ENCODE assay signal across 1 mouse cellular context in genomic region chr3:88695545-88695944, GRCm38 (mm10).
TF ChIP-seq lines count a peak whose summit lies in the region.

No protein-coding gene starts in this region.

TF ChIP-seq in MEL, 35 proteins besides CTCF, POLR2A, EP300 and RAD21:
- TF ChIP-seq MAX (IDR thresholded peaks at IDR 0.05; ENCODE audit: low read length) = no peak
- TF ChIP-seq MYB (IDR thresholded peaks at IDR 0.05; ENCODE audit: low read depth, low read length) = no peak
- TF ChIP-seq KAT2A (conservative IDR thresholded peaks at IDR 0.05; ENCODE audit: low read depth, low read length) = no peak
- TF ChIP-seq SMC3 (IDR thresholded peaks at IDR 0.05; ENCODE audit: low read depth, low read length) = peak; percentile 18; the same call in 1 of the 2 replicates
- no peak for TF ChIP-seq NRF1 (IDR thresholded peaks at IDR 0.05; ENCODE audit: insufficient read depth, low read depth, low read length, poor library complexity, severe bottlenecking)
- TF ChIP-seq USF2 (IDR thresholded peaks at IDR 0.05; ENCODE audit: borderline replicate concordance in 1 of 2, insufficient read depth in 1 of 2, low read depth in 1 of 2, low read length in 2 of 2) = no peak
